Mouse (Mus musculus): ENCODE data around the gene Sec31b. TPM values are rescaled to one million over a fixed set of nuclear protein-coding genes. Genes with fewer than 3 reads are reported as not detected.
A peak's percentile ranks its signal among the peaks of the same experiment; 100 is the strongest.

The Sec31b gene
- total RNA-seq, 2 experiments from 2014 or later, result 0.27 to 0.28 TPM

- peak in 1 of 2 experiments; percentile 4 for DNase-seq (ENCODE audit: low spot score in 2 of 2)
Observed at GRCm38 (mm10) chr19:44487266-44487665, 58.4 kb downstream of the Sec31b start.

DNA sequence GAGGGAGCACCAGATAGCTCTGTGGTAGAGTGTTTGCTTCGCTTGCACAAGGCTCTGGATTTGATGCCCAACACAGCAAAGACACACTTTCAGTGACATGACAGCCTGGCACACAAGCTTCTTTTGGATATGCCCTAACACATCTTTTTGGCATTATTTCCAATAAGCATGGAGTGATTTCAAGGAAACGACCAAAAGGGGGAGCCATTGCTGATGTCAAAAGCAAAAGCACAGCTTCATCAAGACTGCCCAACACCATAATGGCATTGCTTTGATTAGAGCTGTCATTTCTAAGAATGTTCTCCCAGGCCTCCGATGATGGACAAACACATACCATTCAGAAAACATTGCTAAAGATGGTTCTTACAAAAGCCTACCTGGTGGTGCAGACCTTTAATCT is 69.1 kb downstream of the Sec31b start:
- DNase-seq (ENCODE audit: low spot score in 2 of 2), result no peak

DNA sequence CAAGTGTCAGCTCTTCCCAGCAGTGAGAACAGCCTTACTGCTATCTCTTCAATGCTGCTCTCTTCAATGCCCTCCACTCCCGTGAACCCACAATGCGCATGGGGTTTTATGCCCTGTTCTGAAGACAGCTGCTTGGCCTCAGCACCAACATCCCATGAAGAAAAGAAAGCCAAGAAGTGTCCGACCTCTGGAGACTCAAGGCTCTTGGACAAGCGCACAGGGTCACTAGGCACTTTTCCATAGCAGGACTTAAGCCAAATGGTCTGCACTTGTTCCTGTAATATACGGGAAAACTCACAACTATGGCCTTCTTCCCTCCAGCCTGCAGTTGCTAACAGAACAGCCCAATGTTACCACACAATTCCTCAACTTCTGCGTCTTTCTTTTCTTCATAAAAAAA is 70.4 kb downstream of the Sec31b start:
- no peak for DNase-seq (ENCODE audit: low spot score in 2 of 2)

- peak; percentile 32 to 81 for DNase-seq (ENCODE audit: low spot score in 2 of 2)
Observed at GRCm38 (mm10) chr19:44474158-44474557, 71.5 kb downstream of the Sec31b start.

Other genes starting within 250 kb of the Sec31b start
- 1 to 10 TPM; 2.2 to 2.4 TPM for gene Scd4, start 212.8 kb downstream of the Sec31b start, total RNA-seq (2021)
- gene Scd1, start 138.0 kb downstream of the Sec31b start, total RNA-seq (2021), result 100 to 1,000 TPM; 150 to 156 TPM
- gene Wnt8b, start 52.4 kb downstream of the Sec31b start, total RNA-seq (2021), result not detected
- not detected for gene Gm20538, start 7.0 kb upstream of the Sec31b start, total RNA-seq (2021)
- gene Ndufb8, start 9.6 kb upstream of the Sec31b start, total RNA-seq (2021), result 100 to 1,000 TPM; 379 to 385 TPM
- 10 to 100 TPM; 30.3 to 34.3 TPM for gene Hif1an, start 17.0 kb upstream of the Sec31b start, total RNA-seq (2021)
- gene Pax2, start 210.2 kb upstream of the Sec31b start, total RNA-seq (2021), result under 1 TPM; 0.48 to 0.50 TPM